Mouse (Mus musculus): ENCODE measurements around the gene Slc9a5. TPM values are rescaled to one million over a fixed set of nuclear protein-coding genes. Genes with fewer than 3 reads are reported as not detected.

Slc9a5 gene
- total RNA-seq, 1 experiment = 5.8 TPM

- H3K9me3 ChIP-seq (ENCODE audit: control insufficient read depth, insufficient read depth, low read depth, low read length) = no peaks in the 10 kb centered on the region
- H3K36me3 ChIP-seq (ENCODE audit: control insufficient read depth, insufficient read depth, low read length, poor library complexity, severe bottlenecking) = peaks cover 6% of the 10 kb centered on the region
- DNase-seq (ENCODE audit: low read depth, low spot score) = no peak
- H3K27ac ChIP-seq (ENCODE audit: insufficient read depth, low read depth, low read length, poor library complexity, severe bottlenecking) = no peak overlapping the region
- no peak overlapping the region for H3K4me3 ChIP-seq (ENCODE audit: insufficient read depth in 1 of 2, low read depth in 1 of 2, low read length in 2 of 2, poor library complexity in 1 of 2, severe bottlenecking in 1 of 2)
- peaks cover 2 to 10% of the 10 kb centered on the region in 2 experiments; a peak in 1 of 4 replicates for H3K4me1 ChIP-seq (ENCODE audit: control insufficient read depth in 2 of 2, insufficient read depth in 2 of 2, low read length in 2 of 2, poor library complexity in 1 of 2)
- in situ Hi-C loops (cut with MboI; ENCODE audit: low sequenced_read_pairs in 2 of 2, unreplicated experiment in 2 of 2) = no loop called here
- TF ChIP-seq HCFC1 (IDR thresholded peaks at IDR 0.05; ENCODE audit: borderline replicate concordance, insufficient read depth, low read length) = no peak
- no peak for TF ChIP-seq CHD2 (IDR thresholded peaks at IDR 0.05; ENCODE audit: low read depth, low read length)
- no peak for TF ChIP-seq MAFK (IDR thresholded peaks at IDR 0.05; ENCODE audit: insufficient read depth, low read depth, low read length)
- no peak for TF ChIP-seq ZNF384 (IDR thresholded peaks at IDR 0.05; ENCODE audit: low read depth, low read length)
- TF ChIP-seq ZC3H11A (IDR thresholded peaks at IDR 0.05; ENCODE audit: borderline replicate concordance, low read depth, low read length) = no peak
- no peak overlapping the region for H3K9ac ChIP-seq (ENCODE audit: insufficient read depth, low read depth, low read length, poor library complexity, severe bottlenecking)
These were observed 5.0 kb downstream of the Slc9a5 start for GRCm38 (mm10) chr8:105353583-105354135.

- H3K4me3 ChIP-seq (ENCODE audit: insufficient read depth in 1 of 2, low read depth in 1 of 2, low read length in 2 of 2, poor library complexity in 1 of 2, severe bottlenecking in 1 of 2) = no peak overlapping the region
- no peak overlapping the region for H3K9ac ChIP-seq (ENCODE audit: insufficient read depth, low read depth, low read length, poor library complexity, severe bottlenecking)
- DNase-seq (ENCODE audit: low read depth, low spot score) = no peak
- in situ Hi-C loops (cut with MboI; ENCODE audit: low sequenced_read_pairs in 2 of 2, unreplicated experiment in 2 of 2) = no loop called here
- no peak for TF ChIP-seq MAFK (IDR thresholded peaks at IDR 0.05; ENCODE audit: insufficient read depth, low read depth, low read length)
- no peak for TF ChIP-seq ZNF384 (IDR thresholded peaks at IDR 0.05; ENCODE audit: low read depth, low read length)
- no peak for TF ChIP-seq ZC3H11A (IDR thresholded peaks at IDR 0.05; ENCODE audit: borderline replicate concordance, low read depth, low read length)
- no peak for TF ChIP-seq CHD2 (IDR thresholded peaks at IDR 0.05; ENCODE audit: low read depth, low read length)
- TF ChIP-seq HCFC1 (IDR thresholded peaks at IDR 0.05; ENCODE audit: borderline replicate concordance, insufficient read depth, low read length) = no peak
- H3K27ac ChIP-seq (ENCODE audit: insufficient read depth, low read depth, low read length, poor library complexity, severe bottlenecking) = no peak overlapping the region
- H3K36me3 ChIP-seq (ENCODE audit: control insufficient read depth, insufficient read depth, low read length, poor library complexity, severe bottlenecking) = peaks cover 6% of the 10 kb centered on the region
- peaks cover 2 to 16% of the 10 kb centered on the region in 2 experiments; a peak in 1 of 4 replicates for H3K4me1 ChIP-seq (ENCODE audit: control insufficient read depth in 2 of 2, insufficient read depth in 2 of 2, low read length in 2 of 2, poor library complexity in 1 of 2)
- no peaks in the 10 kb centered on the region for H3K9me3 ChIP-seq (ENCODE audit: control insufficient read depth, insufficient read depth, low read depth, low read length)
These were observed 5.9 kb downstream of the Slc9a5 start for GRCm38 (mm10) chr8:105354549-105354948.

GRCm38 (mm10) chr8:105355179-105356024 lies 6.8 kb downstream of the Slc9a5 start:
- Histone ChIP-seq H3K9ac (ENCODE audit: insufficient read depth, low read depth, low read length, poor library complexity, severe bottlenecking) (0 out of 2 replicates have a peak overlapping the region, but pooled peaks have one; percentile 20), H3K4me3 (ENCODE audit: insufficient read depth in 1 of 2, low read depth in 1 of 2, low read length in 2 of 2, poor library complexity in 1 of 2, severe bottlenecking in 1 of 2) (peak overlapping the region; percentile 6 to 34; a peak in 2 of 4 replicates), H3K27ac (ENCODE audit: insufficient read depth, low read depth, low read length, poor library complexity, severe bottlenecking) (no peak overlapping the region; the same call in 1 of the 2 replicates), H3K4me1 (ENCODE audit: control insufficient read depth in 2 of 2, insufficient read depth in 2 of 2, low read length in 2 of 2, poor library complexity in 1 of 2) (peaks cover 2 to 16% of the 10 kb centered on the region in 2 experiments; a peak in 1 of 4 replicates), H3K36me3 (ENCODE audit: control insufficient read depth, insufficient read depth, low read length, poor library complexity, severe bottlenecking) (peaks cover 6% of the 10 kb centered on the region), H3K9me3 (ENCODE audit: control insufficient read depth, insufficient read depth, low read depth, low read length) (no peaks in the 10 kb centered on the region)
- no peak for DNase-seq (ENCODE audit: low read depth, low spot score)
- TF ChIP-seq CHD2 (IDR thresholded peaks at IDR 0.05; ENCODE audit: low read depth, low read length) (no peak), ZNF384 (IDR thresholded peaks at IDR 0.05; ENCODE audit: low read depth, low read length) (no peak), MAFK (IDR thresholded peaks at IDR 0.05; ENCODE audit: insufficient read depth, low read depth, low read length) (no peak)
- in situ Hi-C loops (cut with MboI; ENCODE audit: low sequenced_read_pairs in 2 of 2, unreplicated experiment in 2 of 2) = no loop called here

- Histone ChIP-seq H3K9ac (ENCODE audit: insufficient read depth, low read depth, low read length, poor library complexity, severe bottlenecking) (no peak overlapping the region), H3K4me3 (ENCODE audit: insufficient read depth in 1 of 2, low read depth in 1 of 2, low read length in 2 of 2, poor library complexity in 1 of 2, severe bottlenecking in 1 of 2) (no peak overlapping the region), H3K9me3 (ENCODE audit: control insufficient read depth, insufficient read depth, low read depth, low read length) (no peaks in the 10 kb centered on the region), H3K27ac (ENCODE audit: insufficient read depth, low read depth, low read length, poor library complexity, severe bottlenecking) (no peak overlapping the region), H3K4me1 (ENCODE audit: control insufficient read depth in 2 of 2, insufficient read depth in 2 of 2, low read length in 2 of 2, poor library complexity in 1 of 2) (peaks cover 2 to 16% of the 10 kb centered on the region in 2 experiments; a peak in 1 of 4 replicates), H3K36me3 (ENCODE audit: control insufficient read depth, insufficient read depth, low read length, poor library complexity, severe bottlenecking) (peaks cover 6% of the 10 kb centered on the region)
- in situ Hi-C loops (cut with MboI; ENCODE audit: low sequenced_read_pairs in 2 of 2, unreplicated experiment in 2 of 2) = no loop called here
- DNase-seq (ENCODE audit: low read depth, low spot score) = no peak
- TF ChIP-seq ZC3H11A (IDR thresholded peaks at IDR 0.05; ENCODE audit: borderline replicate concordance, low read depth, low read length) = no peak
- no peak for TF ChIP-seq MAFK (IDR thresholded peaks at IDR 0.05; ENCODE audit: insufficient read depth, low read depth, low read length)
- TF ChIP-seq CHD2 (IDR thresholded peaks at IDR 0.05; ENCODE audit: low read depth, low read length) = no peak
- no peak for TF ChIP-seq HCFC1 (IDR thresholded peaks at IDR 0.05; ENCODE audit: borderline replicate concordance, insufficient read depth, low read length)
- no peak for TF ChIP-seq ZNF384 (IDR thresholded peaks at IDR 0.05; ENCODE audit: low read depth, low read length)
These were observed 8.0 kb downstream of the Slc9a5 start for GRCm38 (mm10) chr8:105356681-105357080.
